Mouse (Mus musculus) megakaryocyte, embryonic 14.5 days (primary cell): Measurements from ENCODE around the gene Zbtb21. TPM values are rescaled to one million over a fixed set of nuclear protein-coding genes. Genes with fewer than 3 reads are reported as not detected.
"Not testable (repeated sequence)": the region's sequence is repeated elsewhere in the genome, so short reads cannot be mapped to it uniquely, and the experiment has no call there.

ENCODE experiments used
- H3K27me3 ChIP-seq: replicated peaks from 2 replicates; pipeline ENCODE3; 2012; ENCODE audit warnings: inconsistent platforms
- H3K36me3 ChIP-seq: replicated peaks from 2 replicates; pipeline ENCODE3; 2012; ENCODE audit warnings: low read length, inconsistent platforms, mixed read lengths
- H3K4me1 ChIP-seq: 2 replicates; pipeline ENCODE4 v1.6.1; 2012; ENCODE audit warnings: inconsistent platforms
- H3K4me3 ChIP-seq: replicated peaks from 2 replicates; pipeline ENCODE3; 2012; ENCODE audit warnings: moderate library complexity, mild to moderate bottlenecking, inconsistent platforms
- H3K9me3 ChIP-seq: 2 replicates; pipeline ENCODE4 v1.6.1; 2012; ENCODE audit warnings: inconsistent platforms
- FLI1 ChIP-seq: IDR thresholded peaks from 2 replicates; pipeline ENCODE4 v1.6.1; 2012; ENCODE audit warnings: low read length, inconsistent platforms, mixed read lengths
- GATA1 ChIP-seq: IDR thresholded peaks from 3 replicates; pipeline ENCODE4 v1.6.1; 2012; ENCODE audit warnings: mixed read lengths, low read length, inconsistent platforms, borderline replicate concordance
- polyA plus RNA-seq: library from polyadenylated mRNA; stranded (reverse); fragments of >175 nt; gene quantifications from 2 replicates; pipeline ENCODE4 v1.2.3, GENCODE M21; 2012; ENCODE audit warnings: low replicate concordance; ENCODE audit not compliant: insufficient read depth

The Zbtb21 gene
- polyA plus RNA-seq, 1 experiment = 18.1 TPM

DNA sequence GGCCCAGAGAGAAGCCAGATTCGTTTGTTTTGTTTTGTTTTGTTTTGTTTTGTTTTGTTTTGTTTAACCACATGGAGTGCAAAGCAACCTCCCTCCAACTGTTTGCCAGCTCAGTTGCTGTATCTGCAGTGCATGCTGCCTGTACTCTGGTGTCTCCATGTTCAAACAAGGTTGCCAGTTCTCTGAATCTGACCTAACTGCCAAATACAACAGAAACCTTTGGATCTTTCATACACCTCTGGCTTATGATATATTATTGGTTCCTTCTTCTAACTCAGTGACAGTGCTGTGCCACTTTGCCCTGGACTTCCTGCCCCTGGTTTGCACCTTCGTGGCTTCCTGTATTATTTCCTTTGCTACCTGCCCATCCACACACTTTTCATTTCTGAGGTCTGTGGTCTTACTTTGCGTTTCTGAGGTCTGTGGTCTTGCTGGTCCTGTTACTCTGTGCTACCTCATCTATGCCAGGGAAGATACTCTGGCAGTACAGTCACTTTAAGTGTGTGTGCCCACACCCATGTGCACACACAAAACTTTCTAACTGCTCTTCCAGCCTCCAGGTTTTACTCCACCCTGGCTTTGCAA is 1.6 kb upstream of the Zbtb21 start:
- Histone ChIP-seq H3K9me3 (no peaks in the 10 kb centered on the region), H3K27me3 (no peaks in the 10 kb centered on the region), H3K4me1 (peaks cover 39% of the 10 kb centered on the region), H3K36me3 (peaks cover 3% of the 10 kb centered on the region), H3K4me3 (no peak overlapping the region)
- TF ChIP-seq FLI1 = no peak
- no peak for TF ChIP-seq GATA1

DNA sequence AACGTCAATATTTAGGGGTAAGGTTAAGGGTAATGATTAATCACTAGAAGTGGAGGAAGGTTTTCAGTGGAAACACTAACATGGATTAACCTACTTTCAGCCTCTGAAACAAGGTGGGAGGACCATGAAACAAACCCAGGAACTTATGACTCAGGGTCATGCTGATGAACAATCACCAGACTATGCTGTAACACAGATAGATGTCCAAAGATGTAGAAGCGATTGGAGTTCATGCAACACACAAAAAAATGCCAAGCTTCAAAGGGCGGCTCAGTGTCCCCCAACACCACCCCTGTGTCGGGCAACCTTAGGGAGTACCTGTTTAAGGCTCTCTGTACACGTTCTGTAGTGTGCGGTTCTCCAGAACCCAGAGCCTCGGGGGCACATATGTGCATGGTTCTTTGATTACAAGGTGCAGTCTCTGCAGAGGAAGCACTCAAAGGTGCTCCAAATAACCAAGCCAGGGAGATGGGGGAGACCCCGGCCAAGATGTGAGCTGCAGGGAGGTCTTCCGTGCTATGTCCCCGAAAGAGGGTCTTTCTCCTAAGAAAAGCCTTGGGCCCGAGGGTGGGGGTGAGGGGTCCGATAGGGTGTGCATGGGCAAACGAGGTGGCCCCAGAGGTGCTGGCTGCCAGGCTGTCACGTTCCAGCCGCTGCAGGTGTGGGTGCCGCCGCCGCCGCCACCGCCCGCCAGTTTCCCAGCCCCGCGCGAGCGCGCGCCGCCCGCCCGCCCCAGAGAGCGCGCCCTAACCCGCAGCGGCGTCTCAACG is 856 bp downstream of the Zbtb21 start:
- H3K4me1 ChIP-seq = peaks cover 62% of the 10 kb centered on the region

DNA sequence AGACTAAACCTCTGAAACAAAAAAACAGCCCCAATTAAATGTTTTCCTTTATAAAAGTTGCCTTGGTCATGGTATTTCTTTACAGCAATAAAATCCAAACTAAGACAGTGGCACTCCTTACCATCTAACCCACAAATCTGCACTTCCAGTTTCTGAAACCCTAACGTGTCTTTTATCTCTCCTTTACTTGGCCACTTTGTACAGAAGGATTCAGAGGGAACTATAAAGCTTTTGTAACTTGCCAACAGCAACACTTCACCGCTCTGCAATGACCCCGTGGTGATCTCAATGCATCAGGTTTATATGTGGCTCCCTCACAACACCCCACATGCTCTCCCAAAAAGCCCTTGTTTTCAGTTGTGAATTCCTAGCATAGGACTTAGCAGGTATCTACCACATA is 2.1 kb downstream of the Zbtb21 start:
- Histone ChIP-seq H3K4me1 (peaks cover 69% of the 10 kb centered on the region), H3K36me3 (peaks cover 23% of the 10 kb centered on the region), H3K9me3 (no peaks in the 10 kb centered on the region), H3K27me3 (no peaks in the 10 kb centered on the region), H3K4me3 (no peak overlapping the region)
- TF ChIP-seq GATA1 (no peak), FLI1 (no peak)

More for the DNA sequence above, 856 bp downstream of the Zbtb21 start:
- Histone ChIP-seq H3K9me3 (no peaks in the 10 kb centered on the region), H3K4me3 (peak overlapping the region; percentile 99), H3K27me3 (no peaks in the 10 kb centered on the region), H3K36me3 (peaks cover 11% of the 10 kb centered on the region)
- TF ChIP-seq FLI1 = no peak

DNA sequence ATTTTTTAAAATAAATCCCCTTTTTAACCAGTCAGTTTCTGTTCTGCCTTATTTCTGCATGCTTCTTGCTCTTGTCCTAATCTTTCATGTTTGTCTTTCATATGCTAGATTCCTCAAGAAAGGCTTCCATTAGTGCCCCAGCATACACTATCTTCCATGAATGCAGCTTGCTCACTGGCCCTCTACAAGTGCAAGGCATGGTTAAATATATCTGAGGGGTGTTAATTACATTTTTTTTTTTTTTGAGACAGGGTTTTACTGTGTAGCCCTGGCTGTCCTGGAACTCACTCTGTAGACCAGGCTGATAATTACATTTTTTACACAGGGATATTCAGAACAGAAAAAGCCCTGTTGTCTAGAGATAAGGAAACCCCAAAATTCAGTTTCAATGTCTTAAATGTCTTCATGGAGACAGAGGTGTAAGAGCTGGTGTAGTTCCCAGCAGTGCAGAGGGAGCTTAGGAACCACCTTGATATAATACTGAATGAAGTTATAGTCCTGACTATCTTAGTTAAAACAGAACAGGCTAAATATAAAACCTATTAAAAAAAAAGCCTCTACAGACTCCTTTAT is 3.9 kb downstream of the Zbtb21 start:
- Histone ChIP-seq H3K4me3 (no peak overlapping the region), H3K4me1 (peaks cover 79% of the 10 kb centered on the region), H3K27me3 (no peaks in the 10 kb centered on the region), H3K9me3 (no peaks in the 10 kb centered on the region), H3K36me3 (peaks cover 38% of the 10 kb centered on the region)
- TF ChIP-seq GATA1 = no peak
- TF ChIP-seq FLI1 = no peak

DNA sequence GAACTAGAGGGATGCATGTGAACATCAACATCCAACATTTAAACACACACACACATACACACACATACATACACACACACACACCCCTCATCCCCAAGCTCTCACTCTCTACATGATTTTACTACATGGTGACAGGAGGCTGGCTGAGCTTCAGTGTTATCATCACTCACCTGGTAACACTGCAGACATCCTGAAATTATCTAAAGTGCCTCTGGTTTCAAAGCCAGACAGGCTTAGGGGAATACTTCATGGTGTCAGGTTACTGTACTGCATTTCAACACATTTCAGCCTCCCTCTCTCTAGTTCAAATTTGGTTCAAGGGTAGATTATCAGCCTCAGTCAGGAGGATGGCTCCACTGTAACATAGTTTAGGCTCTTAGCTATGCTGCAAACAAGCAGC is 4.8 kb downstream of the Zbtb21 start:
- Histone ChIP-seq H3K4me1 (peaks cover 81% of the 10 kb centered on the region), H3K9me3 (no peaks in the 10 kb centered on the region), H3K4me3 (peak overlapping the region; percentile 59), H3K36me3 (peaks cover 47% of the 10 kb centered on the region), H3K27me3 (no peaks in the 10 kb centered on the region)
- TF ChIP-seq GATA1 (no peak), FLI1 (no peak)

DNA sequence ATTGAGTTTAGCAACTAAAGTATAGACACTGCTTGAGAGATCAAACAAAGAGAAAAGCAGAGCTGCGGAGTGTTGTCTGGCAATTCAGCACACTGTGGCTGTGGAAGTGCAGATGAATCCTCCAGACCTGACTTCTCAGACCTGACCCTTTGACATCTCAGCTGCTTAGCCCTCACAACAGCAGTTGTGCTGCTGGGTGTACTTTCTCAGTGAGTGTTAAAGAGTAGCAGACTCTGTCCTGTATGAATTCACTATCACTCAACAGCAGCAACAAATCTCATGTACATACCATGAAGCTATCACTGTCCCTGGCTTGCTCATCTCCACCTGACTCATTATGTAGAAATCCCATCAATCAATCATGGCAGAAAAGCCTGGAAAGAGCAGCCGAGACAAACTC is 6.4 kb downstream of the Zbtb21 start:
- Histone ChIP-seq H3K4me3 (no peak overlapping the region), H3K9me3 (no peaks in the 10 kb centered on the region), H3K36me3 (peaks cover 63% of the 10 kb centered on the region), H3K27me3 (no peaks in the 10 kb centered on the region), H3K4me1 (peaks cover 77% of the 10 kb centered on the region)
- TF ChIP-seq FLI1 = no peak
- no peak for TF ChIP-seq GATA1

DNA sequence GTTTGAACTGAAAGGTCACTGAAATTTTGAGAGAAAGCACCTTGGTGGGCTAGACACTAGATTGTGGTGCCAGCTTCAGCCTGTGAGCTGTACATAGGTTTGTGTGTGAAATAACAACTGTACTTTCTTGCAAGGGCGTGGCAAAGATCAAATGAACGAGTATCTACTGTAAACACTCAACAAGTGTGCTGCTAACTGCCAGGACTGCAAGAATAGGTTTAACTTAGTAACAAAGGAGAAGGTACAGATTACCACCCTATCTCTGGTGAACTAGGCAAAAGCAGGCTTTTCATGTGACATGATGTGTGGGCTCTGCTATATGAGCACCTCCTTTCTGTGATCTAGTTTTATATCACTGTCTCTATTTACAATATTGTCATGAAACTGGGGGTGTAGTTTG is 9.1 kb downstream of the Zbtb21 start:
- H3K36me3 ChIP-seq = peaks cover 78% of the 10 kb centered on the region
- no peak overlapping the region for H3K4me3 ChIP-seq
- no peaks in the 10 kb centered on the region for H3K27me3 ChIP-seq
- H3K4me1 ChIP-seq = peaks cover 58% of the 10 kb centered on the region
- no peaks in the 10 kb centered on the region for H3K9me3 ChIP-seq
- TF ChIP-seq FLI1 = no peak
- no peak for TF ChIP-seq GATA1

DNA sequence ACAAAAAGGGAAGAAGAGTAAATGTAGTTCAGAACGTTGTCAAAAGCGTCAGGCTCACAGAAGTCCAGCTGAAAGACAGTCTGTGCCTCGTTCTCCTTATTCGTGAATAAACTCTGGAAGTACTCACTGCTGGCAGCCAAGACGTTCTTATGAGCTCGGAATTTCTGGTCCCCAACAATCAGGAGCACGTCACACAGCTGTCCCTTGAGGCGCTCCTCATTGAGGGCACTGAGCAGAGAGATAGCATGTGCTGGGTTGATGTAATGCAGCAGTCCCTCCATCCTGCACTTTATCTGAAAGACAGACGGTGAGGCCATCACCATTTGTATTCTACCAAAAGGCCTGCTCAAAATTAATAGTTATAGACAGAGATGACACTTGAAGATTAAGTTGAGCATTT is 9.6 kb downstream of the Zbtb21 start:
- Histone ChIP-seq H3K4me3 (no peak overlapping the region), H3K27me3 (no peaks in the 10 kb centered on the region), H3K4me1 (peaks cover 56% of the 10 kb centered on the region), H3K9me3 (no peaks in the 10 kb centered on the region), H3K36me3 (peaks cover 78% of the 10 kb centered on the region)
- TF ChIP-seq GATA1 = no peak
- no peak for TF ChIP-seq FLI1

DNA sequence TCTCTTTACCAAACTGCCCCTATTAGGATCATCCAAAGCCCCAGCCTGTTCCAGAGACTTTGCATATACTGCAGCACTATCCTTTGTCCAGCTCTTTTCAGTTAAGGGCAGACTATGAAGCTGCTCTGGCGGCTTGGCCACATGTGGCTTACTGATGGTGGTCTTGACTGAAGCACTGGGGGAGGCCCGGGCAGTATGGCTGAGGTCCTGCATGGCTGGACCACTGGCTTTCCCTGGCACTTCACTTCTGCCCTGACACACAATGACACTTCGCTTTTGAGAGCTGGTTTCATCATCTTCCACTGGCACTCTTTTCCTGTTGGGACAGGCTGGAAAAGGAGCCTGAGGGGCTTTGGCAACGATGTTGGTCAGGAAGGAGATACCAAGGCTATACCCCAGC is 10.1 kb downstream of the Zbtb21 start:
- H3K36me3 ChIP-seq = peaks cover 75% of the 10 kb centered on the region

DNA sequence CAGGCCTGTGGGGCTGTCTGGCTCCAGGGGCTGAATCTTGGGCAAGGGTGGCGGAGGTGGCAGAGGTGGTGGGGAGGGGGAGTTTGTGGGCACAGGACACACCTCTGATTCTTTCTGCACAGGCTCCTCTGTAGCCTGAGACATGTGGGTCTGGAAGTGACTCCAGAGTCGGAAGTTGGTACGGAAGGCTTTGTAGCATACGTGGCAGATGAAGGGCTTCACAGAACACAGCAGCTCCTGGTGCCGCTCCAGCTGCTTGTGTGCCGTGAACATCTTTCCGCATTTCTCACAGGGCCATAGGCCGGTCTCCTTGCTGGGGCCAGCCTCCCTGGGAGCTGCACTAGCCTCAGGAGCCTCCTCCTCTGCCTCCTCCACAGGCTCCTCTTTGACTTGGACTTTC is 12.4 kb downstream of the Zbtb21 start:
- H3K4me1 ChIP-seq = peaks cover 44% of the 10 kb centered on the region
- no peak overlapping the region for H3K4me3 ChIP-seq
- peaks cover 64% of the 10 kb centered on the region for H3K36me3 ChIP-seq
- TF ChIP-seq FLI1 (no peak), GATA1 (no peak)
- no peaks in the 10 kb centered on the region for H3K27me3 ChIP-seq
- H3K9me3 ChIP-seq = no peaks in the 10 kb centered on the region

More for the DNA sequence above, 10.1 kb downstream of the Zbtb21 start:
- Histone ChIP-seq H3K9me3 (no peaks in the 10 kb centered on the region), H3K4me1 (peaks cover 52% of the 10 kb centered on the region), H3K27me3 (no peaks in the 10 kb centered on the region), H3K4me3 (no peak overlapping the region)
- TF ChIP-seq FLI1 = no peak
- TF ChIP-seq GATA1 = no peak

DNA sequence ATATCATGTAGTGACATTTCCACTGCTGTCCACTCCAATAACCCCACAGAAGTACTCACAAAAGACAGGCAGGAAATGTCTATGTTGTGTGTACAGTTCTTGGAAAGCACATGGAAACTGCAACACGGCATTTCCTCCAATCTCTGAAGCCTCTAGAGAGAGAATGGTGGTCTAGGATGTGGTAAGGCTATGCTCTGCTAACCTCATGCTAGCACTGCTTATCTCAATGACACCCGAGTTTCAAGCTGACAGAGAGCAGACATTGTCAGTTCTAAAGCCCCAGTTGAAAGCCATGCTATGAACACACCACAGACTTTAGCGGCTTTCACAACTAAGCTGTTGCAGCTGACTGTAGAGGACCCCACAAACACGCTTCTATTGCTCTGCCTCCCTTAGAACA is 13.6 kb downstream of the Zbtb21 start:
- Histone ChIP-seq H3K4me1 (peaks cover 32% of the 10 kb centered on the region), H3K36me3 (peaks cover 56% of the 10 kb centered on the region), H3K9me3 (peaks cover 8% of the 10 kb centered on the region), H3K4me3 (no peak overlapping the region), H3K27me3 (no peaks in the 10 kb centered on the region)
- TF ChIP-seq FLI1 (no peak), GATA1 (no peak)

DNA sequence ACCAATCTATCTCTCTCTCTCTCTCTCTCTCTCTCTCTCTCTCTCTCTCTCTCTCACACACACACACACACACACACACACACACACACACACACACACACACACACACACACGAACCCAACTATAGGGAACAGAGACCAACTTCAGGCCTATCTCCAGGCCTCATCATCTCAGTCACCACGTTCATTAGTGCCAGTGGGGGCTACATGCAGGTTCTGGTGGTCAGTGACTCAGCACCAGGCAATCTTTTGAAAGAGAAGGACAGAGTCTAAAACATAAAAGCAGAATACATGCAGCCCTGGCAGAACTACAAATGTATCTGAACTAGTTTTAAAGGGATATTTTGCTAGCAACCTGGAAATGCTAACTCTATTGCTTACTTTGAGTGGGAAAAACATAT is 15.4 kb downstream of the Zbtb21 start:
- not testable (repeated sequence) for H3K27me3 ChIP-seq, H3K9me3 ChIP-seq, H3K4me3 ChIP-seq
- Histone ChIP-seq H3K36me3 (peaks cover 38% of the 10 kb centered on the region), H3K4me1 (peaks cover 17% of the 10 kb centered on the region)
